9 mouse cellular contexts compared by ENCODE assay signal in the genomic region with DNA sequence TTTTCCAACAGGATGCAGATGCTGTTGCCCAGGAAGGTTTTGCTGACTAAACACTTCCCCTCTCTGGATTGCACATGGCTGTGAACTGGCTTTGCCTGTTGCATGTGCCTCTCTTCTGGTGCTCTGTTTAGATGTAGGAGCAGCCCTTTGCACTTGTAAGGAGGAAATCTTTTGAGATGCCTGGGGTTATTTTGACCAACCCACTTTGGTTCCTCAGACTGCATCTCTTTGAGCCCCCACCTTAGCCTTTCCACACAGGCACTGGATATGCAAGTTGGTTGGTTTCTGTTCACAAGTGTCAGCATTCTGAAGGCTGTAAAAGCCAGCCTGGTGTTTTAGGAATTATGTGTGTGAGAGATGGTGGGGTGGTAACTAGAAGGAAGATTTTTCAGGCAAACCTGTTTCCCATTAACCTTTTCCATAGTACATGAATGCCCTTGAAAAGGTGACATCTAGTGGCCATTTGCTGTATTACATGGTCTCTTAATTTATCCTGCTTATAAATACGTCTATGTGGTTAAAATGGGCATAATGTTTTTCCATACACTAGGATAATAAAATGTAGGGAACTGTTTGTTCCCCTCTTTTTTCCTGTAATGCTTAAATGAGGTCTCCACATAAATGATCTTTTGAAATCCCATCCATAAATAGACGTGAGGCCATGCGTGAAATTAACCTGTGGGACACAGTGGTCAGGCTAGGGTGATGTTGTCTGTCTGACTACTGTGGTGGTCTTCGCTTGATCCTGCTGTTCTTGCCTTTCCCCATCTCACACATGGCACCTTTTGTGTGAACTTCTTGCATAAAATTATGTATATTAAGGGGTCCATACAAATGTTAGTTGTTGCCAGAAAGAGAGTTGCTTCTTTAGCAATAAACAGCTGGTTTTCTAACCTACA. TPM values are rescaled to one million over a fixed set of nuclear protein-coding genes. Genes with fewer than 3 reads are reported as not detected.
DNase-seq lines count a peak whose midpoint lies in the region; ATAC-seq and TF ChIP-seq lines count a peak whose summit lies in the region.
"Had no signal": no experiment of that assay in that cellular context is flagged by ENCODE, and none has a peak within 500 bp of the region (broad histone marks: within the 10 kb centered on the region; RNA-seq: fewer than 3 reads in every experiment).

No protein-coding gene starts in this region.

- TF ChIP-seq CTCF in gastrocnemius, adult 2 months (IDR thresholded peaks at IDR 0.05) = peak; percentile 85
- 0 out of 2 replicates have a peak, but pooled peaks have one; percentile 16 for TF ChIP-seq CTCF in bone marrow, adult 2 months (IDR thresholded peaks at IDR 0.05; ENCODE audit: control insufficient read depth, insufficient read depth, low read length)
- TF ChIP-seq CTCF in midbrain, postnatal 0 days (IDR thresholded peaks at IDR 0.05) = peak; percentile 92

- intact Hi-C loops in gastrocnemius, adult 2 months (cut with DNase I) = loop anchor here (1.0 to 2.0 kb wide), 2 partner anchors 88 to 130 kb away; no protein-coding TSS in a partner anchor

- peaks cover 16% of the 10 kb centered on the region for H3K4me1 ChIP-seq in bone marrow, adult 2 months (ENCODE audit: control insufficient read depth, insufficient read depth, low read length)
- peaks cover 11% of the 10 kb centered on the region for H3K4me1 ChIP-seq in embryonic facial prominence, embryonic 13.5 days
- no peaks in the 10 kb centered on the region for H3K4me1 ChIP-seq in midbrain, postnatal 0 days (ENCODE audit: insufficient read depth, low read length)

- H3K36me3 ChIP-seq in embryonic facial prominence, embryonic 13.5 days = no peaks in the 10 kb centered on the region
- H3K36me3 ChIP-seq in midbrain, postnatal 0 days (ENCODE audit: insufficient read depth, low read length) = no peaks in the 10 kb centered on the region

- no peak overlapping the region for H3K27ac ChIP-seq in gastrocnemius, adult 2 months
- H3K27ac ChIP-seq in bone marrow, adult 2 months (ENCODE audit: control insufficient read depth, insufficient read depth, low read depth, low read length, poor library complexity) = no peak overlapping the region
- H3K27ac ChIP-seq in embryonic facial prominence, embryonic 13.5 days = peak overlapping the region; percentile 71
- H3K27ac ChIP-seq in midbrain, postnatal 0 days (ENCODE audit: low read depth, low read length) = no peak overlapping the region

- H3K4me2 ChIP-seq in embryonic facial prominence, embryonic 13.5 days = no peak overlapping the region
- H3K4me2 ChIP-seq in midbrain, postnatal 0 days (ENCODE audit: low read depth, low read length, poor library complexity, severe bottlenecking) = no peak overlapping the region

- TF ChIP-seq POLR2A in bone marrow, adult 2 months (IDR thresholded peaks at IDR 0.05; ENCODE audit: borderline replicate concordance, control insufficient read depth, low read depth, low read length) = no peak

- no peaks in the 10 kb centered on the region for H3K27me3 ChIP-seq in embryonic facial prominence, embryonic 13.5 days
- H3K27me3 ChIP-seq in midbrain, postnatal 0 days (ENCODE audit: insufficient read depth, low read length) = no peaks in the 10 kb centered on the region

- H3K9me3 ChIP-seq in embryonic facial prominence, embryonic 13.5 days = no peaks in the 10 kb centered on the region
- H3K9me3 ChIP-seq in midbrain, postnatal 0 days (ENCODE audit: low read length) = no peaks in the 10 kb centered on the region

- H3K4me3 ChIP-seq in gastrocnemius, adult 2 months = peak overlapping the region; percentile 7; the same call in 1 of the 2 replicates
- peak overlapping the region; percentile 39 for H3K4me3 ChIP-seq in bone marrow, adult 2 months (replicated peaks; ENCODE audit: control insufficient read depth, low read depth, low read length)
- H3K4me3 ChIP-seq in embryonic facial prominence, embryonic 13.5 days = no peak overlapping the region
- no peak overlapping the region for H3K4me3 ChIP-seq in midbrain, postnatal 0 days (ENCODE audit: low read depth, low read length)

- no peak for DNase-seq in gastrocnemius, adult 2 months
- DNase-seq in gastrocnemius, adult 8-10 months (ENCODE audit: low spot score in 2 of 2) = no peak
- peak; percentile 94 for DNase-seq in 3T3-L1 (ENCODE audit: low read depth, low spot score)
- peak; percentile 21 to 61 for DNase-seq in kidney, postnatal 36 days
- DNase-seq in midbrain, postnatal 0 days (ENCODE audit: low spot score) = peak; percentile 88
- no peak for DNase-seq in spleen, adult 12 weeks (ENCODE audit: low spot score)

- H3K9ac ChIP-seq in embryonic facial prominence, embryonic 13.5 days = no peak overlapping the region
- H3K9ac ChIP-seq in midbrain, postnatal 0 days (replicated peaks; ENCODE audit: low read length, poor library complexity, severe bottlenecking) = no peak overlapping the region

- 57% methylated on average over 4 of the region's 4 CpGs for WGBS in bone marrow, adult 2 months
- WGBS in embryonic facial prominence, embryonic 13.5 days = 62% methylated on average over 4 of the region's 4 CpGs
- 65% methylated on average over 4 of the region's 4 CpGs for WGBS in midbrain, postnatal 0 days

- ATAC-seq in embryonic facial prominence, embryonic 13.5 days (ENCODE audit: insufficient number of reproducible peaks, insufficient read depth, low FRiP score, low TSS enrichment, low read depth) = peak; percentile 17; the same call in 1 of the 2 replicates
- ATAC-seq in midbrain, postnatal 0 days (ENCODE audit: low FRiP score) = peak; percentile 62; the same call in 1 of the 2 replicates

RNA-seq across cellular contexts. Expression of gene P2ry13, which starts 1.8 kb away (rescaled TPM):
- under 1 TPM; 0.17 to 0.36 TPM for total RNA-seq in gastrocnemius, adult 2 months (2021)
- total RNA-seq in gastrocnemius, adult 8-10 months (2022) = under 1 TPM in 2 of 4 experiments, not detected in 2; 0.11 to 0.22 TPM
- 1.2 and 2.2 TPM in 2 replicates for polyA plus RNA-seq in bone marrow, adult 2 months (2011; ENCODE audit: insufficient read depth, insufficient read length, low replicate concordance, missing spikeins)
- 1.0 and 1.2 TPM in 2 replicates for polyA plus RNA-seq in embryonic facial prominence, embryonic 13.5 days (2015; fragmentation: Nextera tagmentation; extraction: Ambion mirVana)
- 2.2 and 2.6 TPM in 2 replicates for total RNA-seq in midbrain, postnatal 0 days (2014; rRNA removed)
- 1.8 and 1.9 TPM in 2 replicates for polyA plus RNA-seq in midbrain, postnatal 0 days (2015; fragmentation: Nextera tagmentation; extraction: Ambion mirVana)

RNA-seq across cellular contexts. Expression of gene Gpr87, which starts 14.0 kb away (rescaled TPM):
- not detected for total RNA-seq in gastrocnemius, adult 2 months (2021)
- not detected for total RNA-seq in gastrocnemius, adult 8-10 months (2022)
- polyA plus RNA-seq in bone marrow, adult 2 months (2011; ENCODE audit: insufficient read depth, insufficient read length, low replicate concordance, missing spikeins) = not detected in 2 replicates
- 2.6 and 3.5 TPM in 2 replicates for polyA plus RNA-seq in embryonic facial prominence, embryonic 13.5 days (2015; fragmentation: Nextera tagmentation; extraction: Ambion mirVana)
- total RNA-seq in midbrain, postnatal 0 days (2014; rRNA removed) = 1.5 TPM in 1 of 2 replicates, not detected in the other
- 0.16 TPM in 1 of 2 replicates, not detected in the other for polyA plus RNA-seq in midbrain, postnatal 0 days (2015; fragmentation: Nextera tagmentation; extraction: Ambion mirVana)
- polyA plus RNA-seq: liver, embryonic 16.5 days had no signal

RNA-seq across cellular contexts. Expression of gene P2ry12, which starts 53.8 kb away (rescaled TPM):
- under 1 TPM; 0.38 to 0.42 TPM for total RNA-seq in gastrocnemius, adult 2 months (2021)
- 1 to 10 TPM in 1 of 4 experiments, under 1 TPM in 2, not detected in 1; 0.15 to 1.1 (median 0.40) TPM for total RNA-seq in gastrocnemius, adult 8-10 months (2022)
- 2.4 and 6.3 TPM in 2 replicates for polyA plus RNA-seq in bone marrow, adult 2 months (2011; ENCODE audit: insufficient read depth, insufficient read length, low replicate concordance, missing spikeins)
- polyA plus RNA-seq in embryonic facial prominence, embryonic 13.5 days (2015; fragmentation: Nextera tagmentation; extraction: Ambion mirVana) = 1.5 and 1.9 TPM in 2 replicates
- total RNA-seq in midbrain, postnatal 0 days (2014; rRNA removed) = 13.9 and 15.6 TPM in 2 replicates
- 9.9 and 11.1 TPM in 2 replicates for polyA plus RNA-seq in midbrain, postnatal 0 days (2015; fragmentation: Nextera tagmentation; extraction: Ambion mirVana)

RNA-seq across cellular contexts. Expression of gene P2ry14, which starts 55.5 kb away (rescaled TPM):
- total RNA-seq in gastrocnemius, adult 2 months (2021) = 1 to 10 TPM; 1.0 to 1.8 TPM
- 1 to 10 TPM in 3 of 4 experiments, under 1 TPM in 1; 0.90 to 2.7 (median 1.2) TPM for total RNA-seq in gastrocnemius, adult 8-10 months (2022)
- polyA plus RNA-seq in bone marrow, adult 2 months (2011; ENCODE audit: insufficient read depth, insufficient read length, low replicate concordance, missing spikeins) = 1.3 and 2.3 TPM in 2 replicates
- polyA plus RNA-seq in embryonic facial prominence, embryonic 13.5 days (2015; fragmentation: Nextera tagmentation; extraction: Ambion mirVana) = 2.1 and 2.4 TPM in 2 replicates
- total RNA-seq in midbrain, postnatal 0 days (2014; rRNA removed) = 2.8 and 3.2 TPM in 2 replicates
- 4.3 and 4.6 TPM in 2 replicates for polyA plus RNA-seq in midbrain, postnatal 0 days (2015; fragmentation: Nextera tagmentation; extraction: Ambion mirVana)

Comparison
In these comparisons a context has a peak if more than half of its experiments do, and no peak if none do; other contexts are left out.
1. DNase-seq: peak in 3T3-L1 (single experiment), kidney, postnatal 36 days (2 of 2) and midbrain, postnatal 0 days (single experiment); none in gastrocnemius, adult 2 months (single experiment), gastrocnemius, adult 8-10 months (0 of 2) and spleen, adult 12 weeks (single experiment).
2. H3K4me3 ChIP-seq: peak in gastrocnemius, adult 2 months (single experiment) and bone marrow, adult 2 months (single experiment); none in embryonic facial prominence, embryonic 13.5 days (single experiment) and midbrain, postnatal 0 days (single experiment).
3. CTCF ChIP-seq: peak in every context shown above with its lines; median percentile 92 in midbrain, postnatal 0 days; 85 in gastrocnemius, adult 2 months; 16 in bone marrow, adult 2 months.